Mouse (Mus musculus) gastrocnemius, postnatal 36 days (tissue): ENCODE results near the gene Ypel2. TPM values are rescaled to one million over a fixed set of nuclear protein-coding genes. Genes with fewer than 3 reads are reported as not detected.

Experiments used
- DNase-seq, 2 experiments: peaks; one replicate each; pipeline ENCODE4 v3.0.0; 2022
- intact Hi-C: fragments of 180-260 bp; cut with DNase I; formaldehyde crosslinking; loops from one replicate; pipeline ENCODE4 v1.15.1; 2025
- total RNA-seq, 2 experiments: library from RNA; stranded (reverse); gene quantifications; 2 replicates each; pipeline ENCODE4 v1.2.3; 2021

Ypel2 gene
- total RNA-seq, 2 experiments from 2014 or later, result 4.1 to 4.8 TPM

DNA sequence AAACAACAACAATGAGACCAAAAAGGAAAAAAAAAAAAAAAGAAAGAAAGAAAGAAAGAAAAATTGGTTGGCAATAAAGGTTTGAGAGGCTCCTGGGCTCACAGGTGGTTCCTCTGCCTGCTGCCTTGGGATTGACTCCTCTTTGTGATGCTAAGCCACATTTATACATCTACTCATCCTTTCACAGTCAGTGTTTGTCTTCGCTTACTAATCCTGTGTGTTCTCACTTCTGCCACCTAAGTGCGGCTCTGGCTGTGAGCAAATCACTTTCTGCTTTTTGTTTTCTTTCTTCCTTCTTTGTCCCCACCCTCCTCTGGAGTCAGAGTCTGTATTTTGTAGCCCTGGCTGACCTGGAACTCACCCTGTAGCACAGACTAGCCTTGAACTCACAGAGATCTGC lies 2.8 kb upstream of the Ypel2 start:
- intact Hi-C loops, result loop anchor here (10.0 kb wide), 1 partner anchor 101 kb away; no protein-coding TSS in a partner anchor

DNA sequence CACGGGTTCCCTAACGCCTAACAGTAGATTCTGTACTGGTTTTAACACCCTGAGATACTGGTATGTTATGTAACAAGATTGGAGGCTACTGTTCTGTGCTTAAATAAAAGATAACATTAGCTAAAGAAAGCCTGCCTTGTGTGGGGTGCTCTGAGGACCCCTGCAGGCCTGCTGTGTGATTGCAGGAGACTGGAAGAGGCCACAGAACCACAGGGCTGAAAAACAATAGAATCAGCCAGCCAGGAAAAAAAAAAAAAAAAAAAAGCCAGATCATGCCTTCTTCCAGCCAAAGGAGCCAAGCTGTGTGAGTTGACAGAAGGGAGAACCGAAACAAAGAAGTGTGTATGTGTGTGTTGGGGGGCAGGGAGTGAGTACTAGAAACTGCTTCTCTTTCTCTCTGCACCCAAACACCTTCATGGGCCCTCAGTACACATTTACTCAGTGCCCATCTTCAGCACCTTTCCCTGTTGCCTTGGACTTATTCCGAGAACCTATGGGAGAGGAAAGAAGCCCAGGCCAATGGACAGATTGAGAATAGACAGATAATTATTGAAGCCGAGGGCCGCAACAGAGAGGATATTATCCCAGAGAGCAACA lies 2.2 kb upstream of the Ypel2 start:
- intact Hi-C loops, result loop anchor here (10.0 kb wide), 1 partner anchor 101 kb away; no protein-coding TSS in a partner anchor
- DNase-seq, result peak; percentile 37 to 49

More for the DNA sequence above, 2.8 kb upstream of the Ypel2 start:
- no peak for DNase-seq

DNA sequence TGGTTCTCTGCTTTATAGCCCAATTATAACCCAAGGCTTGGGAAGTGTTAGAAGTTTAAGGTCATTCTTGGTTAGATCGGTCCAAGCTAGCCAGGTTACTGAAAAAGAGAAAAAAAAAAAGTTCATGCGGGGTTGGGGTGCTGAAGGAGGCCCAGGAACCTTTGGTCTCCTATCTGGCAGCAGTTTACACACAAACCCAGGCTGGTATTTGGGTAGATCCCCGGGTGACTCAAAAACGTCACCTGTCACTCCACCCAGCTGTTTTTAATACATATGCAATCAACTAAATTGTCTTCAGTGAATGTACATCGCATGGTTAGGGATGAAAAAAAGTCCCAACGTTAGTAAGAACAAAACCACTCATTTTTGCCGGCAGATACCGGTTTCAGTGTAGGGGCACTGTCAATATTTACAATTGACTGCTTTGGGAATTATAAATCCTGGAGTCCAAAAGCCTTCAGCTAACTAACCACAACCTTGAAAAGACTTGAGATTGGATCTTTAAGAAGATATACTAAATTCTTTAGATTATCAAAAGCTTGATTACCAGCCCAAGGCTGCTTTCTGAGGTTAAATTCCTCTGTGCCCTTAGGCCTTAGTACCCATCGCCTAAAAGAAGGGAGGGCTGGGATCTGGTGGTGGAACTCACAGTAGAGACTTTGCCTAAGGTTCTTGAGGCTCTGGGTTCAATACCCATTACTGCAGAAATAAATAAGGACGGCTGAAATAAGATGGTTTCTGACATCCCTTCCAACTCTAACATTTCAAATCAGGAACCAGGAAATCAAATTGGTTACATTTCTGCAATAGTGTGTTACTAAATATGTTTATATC lies 1.5 kb upstream of the Ypel2 start:
- DNase-seq, result no peak

DNA sequence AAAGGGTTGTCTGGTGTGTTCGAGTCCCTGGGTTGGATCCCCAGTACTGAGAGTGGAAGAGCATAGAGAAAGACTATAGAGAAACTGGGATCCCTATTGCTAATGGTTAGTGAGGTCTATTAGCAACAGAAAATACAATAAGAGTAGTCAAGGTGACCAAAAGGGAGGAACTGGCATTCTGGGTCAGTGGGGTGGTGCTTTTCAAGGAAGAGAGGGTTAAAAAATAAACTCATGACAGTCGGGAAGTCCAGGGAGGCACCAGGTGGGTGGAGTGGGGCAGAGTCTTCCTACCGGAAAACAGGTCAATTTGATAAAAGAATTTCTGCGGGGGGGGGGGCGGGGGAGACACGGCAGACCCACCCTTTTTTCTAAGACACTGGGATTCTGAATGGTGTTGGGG lies 823 bp upstream of the Ypel2 start:
- no peak for DNase-seq
- intact Hi-C loops, result loop anchor here (10.0 kb wide), 1 partner anchor 100 kb away; no protein-coding TSS in a partner anchor

More for the DNA sequence above, 1.5 kb upstream of the Ypel2 start:
- intact Hi-C loops, result loop anchor here (10.0 kb wide), 1 partner anchor 100 kb away; no protein-coding TSS in a partner anchor

DNA sequence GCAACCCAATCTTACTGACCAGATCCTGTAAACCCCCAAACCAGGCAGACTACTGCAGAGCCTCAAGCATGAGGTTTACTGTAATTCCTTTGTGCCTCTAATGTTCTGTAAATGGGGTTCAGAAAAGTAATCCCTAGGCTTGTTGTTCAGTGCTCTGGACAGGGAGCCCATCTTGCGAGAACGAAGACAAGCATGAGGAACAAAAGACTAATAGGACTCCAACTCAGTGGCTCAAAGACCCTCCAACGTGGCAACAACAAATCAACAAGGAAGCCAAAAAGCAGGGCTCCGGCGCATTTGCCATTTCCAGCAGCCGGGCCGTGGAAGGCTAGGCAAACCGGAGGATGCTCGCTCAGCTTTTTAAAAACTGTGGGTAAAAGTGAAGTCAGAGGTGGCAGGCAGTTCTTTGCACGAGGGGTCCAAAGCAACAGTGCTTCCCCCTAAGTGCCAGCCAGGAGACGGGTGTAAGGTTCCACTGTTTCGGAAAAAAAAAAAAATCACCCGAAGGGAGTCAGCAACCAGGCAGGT lies 982 bp downstream of the Ypel2 start:
- DNase-seq, result no peak
- intact Hi-C loops, result loop anchor here (10.0 kb wide), 1 partner anchor 98 kb away; no protein-coding TSS in a partner anchor

DNA sequence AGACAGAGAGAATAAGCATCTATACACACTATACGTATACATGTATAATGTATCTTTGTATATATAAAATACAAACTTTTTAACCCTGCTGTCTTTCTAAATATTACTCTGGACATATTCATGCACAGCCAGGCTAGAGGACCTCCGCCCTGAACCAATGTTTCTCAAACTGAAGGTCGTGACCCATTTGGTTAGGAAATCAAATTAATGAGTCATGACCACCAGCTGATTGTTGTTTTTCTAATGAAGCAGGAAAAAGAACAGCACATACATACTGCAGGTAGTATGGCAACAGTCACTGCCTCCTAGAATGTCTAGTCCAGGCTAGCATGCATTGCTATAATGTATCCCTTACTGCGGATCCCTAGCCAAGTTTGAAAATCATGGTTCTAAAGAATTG lies 2.3 kb downstream of the Ypel2 start:
- no peak for DNase-seq
- intact Hi-C loops, result loop anchor here (10.0 kb wide), 1 partner anchor 96 kb away; no protein-coding TSS in a partner anchor

DNA sequence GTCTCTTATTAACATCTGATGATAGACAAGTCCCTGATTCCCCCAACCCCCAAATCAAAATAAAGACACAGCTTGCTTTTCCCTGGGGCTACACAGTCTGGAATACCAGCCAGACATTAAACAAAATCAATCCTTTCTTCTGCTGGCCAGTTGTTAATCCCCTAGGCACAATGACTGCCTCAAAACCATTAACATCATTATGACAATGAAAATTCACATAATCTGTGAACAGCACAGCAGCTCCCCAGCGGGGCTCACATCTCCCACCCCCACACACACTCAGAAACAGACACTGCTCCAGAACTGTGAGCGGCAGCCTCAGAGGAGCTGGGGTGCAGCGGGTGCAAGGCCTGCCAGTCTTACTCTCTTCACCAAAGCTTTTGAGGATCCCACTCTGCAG lies 3.2 kb downstream of the Ypel2 start:
- intact Hi-C loops, result loop anchor here (10.0 kb wide), 1 partner anchor 96 kb away; no protein-coding TSS in a partner anchor

DNA sequence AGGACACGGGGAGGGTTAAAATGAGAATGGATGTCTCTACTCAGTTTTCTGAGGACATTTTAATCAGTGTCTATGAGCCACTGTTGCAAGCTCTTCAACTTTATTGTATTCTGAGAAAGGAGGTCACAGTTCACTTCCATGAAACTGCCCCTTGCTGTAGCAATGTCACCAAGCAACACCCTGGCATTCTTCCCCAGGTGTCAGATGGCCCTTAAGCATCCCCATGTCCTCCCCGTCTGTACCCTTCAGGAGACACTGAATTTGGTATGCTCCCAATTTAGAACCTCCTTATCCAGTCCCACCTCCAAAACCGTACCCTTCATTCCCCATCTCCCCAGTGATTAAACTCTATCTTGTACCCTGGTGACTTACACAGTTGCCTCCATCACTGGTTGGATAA lies 8.5 kb downstream of the Ypel2 start:
- intact Hi-C loops, result no loop called here
- no peak for DNase-seq

More for the DNA sequence above, 3.2 kb downstream of the Ypel2 start:
- DNase-seq, result no peak

DNA sequence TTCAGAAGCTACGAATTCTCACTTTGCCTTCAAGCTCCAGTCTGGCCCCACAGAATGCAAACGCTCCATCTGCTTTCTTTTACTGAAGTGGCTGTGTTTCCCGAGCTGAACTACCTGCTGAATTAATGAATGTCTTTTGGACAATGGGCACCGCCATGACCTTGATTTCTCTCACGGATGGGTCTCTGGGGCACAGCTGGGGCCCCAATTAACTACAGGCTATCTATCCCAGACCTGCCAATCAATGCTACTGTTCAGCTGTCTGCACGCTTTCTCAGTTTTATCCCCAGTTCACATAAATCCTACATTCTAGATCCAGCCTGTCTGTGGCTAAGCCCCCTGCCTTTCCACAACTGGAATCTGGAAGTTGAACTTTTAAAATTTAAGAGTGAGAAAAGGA lies 10.5 kb downstream of the Ypel2 start:
- DNase-seq, result no peak
- intact Hi-C loops, result no loop called here

DNA sequence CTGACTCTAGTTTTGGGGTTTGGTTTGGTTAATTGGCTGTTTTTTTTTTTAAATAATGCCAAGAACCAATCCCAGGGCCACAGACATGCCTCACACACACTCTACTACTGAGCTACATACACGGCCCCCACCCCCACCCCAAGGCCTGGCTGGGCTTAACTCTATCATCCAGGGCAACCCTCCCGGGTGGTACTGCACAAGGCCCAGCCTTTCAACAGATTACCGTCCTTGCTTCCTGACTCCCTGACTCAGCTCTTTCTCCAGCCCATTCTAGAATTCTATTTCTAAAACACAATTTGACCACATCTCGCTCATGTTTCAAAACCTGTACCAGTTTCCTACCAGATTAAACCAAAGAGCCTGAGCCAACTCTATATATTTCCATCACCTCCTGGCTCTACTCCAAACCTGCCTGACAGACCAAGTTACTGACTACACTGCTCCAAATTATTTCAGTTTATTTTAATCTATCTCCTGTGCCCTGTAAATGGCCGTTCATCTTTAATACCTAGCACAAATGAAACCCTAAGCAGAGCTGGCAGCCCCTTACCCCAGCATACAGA lies 12.2 kb downstream of the Ypel2 start:
- DNase-seq, result no peak
- intact Hi-C loops, result no loop called here

DNA sequence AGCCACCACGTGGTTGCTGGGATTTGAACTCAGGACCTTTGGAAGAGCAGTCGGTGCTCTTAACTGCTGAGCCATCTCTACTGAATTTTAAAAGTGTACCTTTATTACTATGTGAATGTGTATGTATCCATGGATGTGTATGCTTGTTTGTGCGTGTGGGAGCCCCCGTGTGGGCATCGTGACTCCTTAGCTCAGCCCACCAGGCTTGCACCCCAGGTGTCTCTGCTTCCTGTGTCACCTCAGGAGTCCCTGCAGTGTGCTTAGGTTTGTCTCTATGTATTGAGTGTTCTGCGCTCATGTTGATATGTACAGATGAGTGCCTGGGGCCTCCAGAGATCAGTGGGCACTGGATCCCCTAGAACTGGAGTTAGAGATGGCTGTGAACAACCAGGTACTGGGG lies 13.0 kb downstream of the Ypel2 start:
- intact Hi-C loops, result no loop called here

DNA sequence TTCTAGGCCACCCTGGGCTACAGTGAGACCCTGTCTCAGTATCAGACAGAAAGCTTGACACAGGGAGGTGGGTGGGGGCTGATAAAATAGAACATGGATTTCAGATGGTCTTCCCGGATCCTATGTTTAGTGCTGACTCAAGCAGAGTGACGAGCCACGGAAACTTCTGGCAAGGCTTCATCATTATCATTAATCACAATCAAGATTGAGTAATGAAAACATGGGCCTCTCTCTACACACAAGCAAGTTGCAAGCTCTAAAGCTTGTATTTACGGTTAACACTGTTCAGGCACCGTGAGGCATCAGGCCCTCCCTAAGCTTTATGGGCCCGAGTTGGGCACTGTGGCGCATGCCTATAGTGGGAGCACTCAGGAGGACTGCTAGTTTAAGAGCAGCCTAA lies 13.7 kb downstream of the Ypel2 start:
- intact Hi-C loops, result no loop called here
- no peak for DNase-seq

More for the DNA sequence above, 13.0 kb downstream of the Ypel2 start:
- DNase-seq, result no peak

DNA sequence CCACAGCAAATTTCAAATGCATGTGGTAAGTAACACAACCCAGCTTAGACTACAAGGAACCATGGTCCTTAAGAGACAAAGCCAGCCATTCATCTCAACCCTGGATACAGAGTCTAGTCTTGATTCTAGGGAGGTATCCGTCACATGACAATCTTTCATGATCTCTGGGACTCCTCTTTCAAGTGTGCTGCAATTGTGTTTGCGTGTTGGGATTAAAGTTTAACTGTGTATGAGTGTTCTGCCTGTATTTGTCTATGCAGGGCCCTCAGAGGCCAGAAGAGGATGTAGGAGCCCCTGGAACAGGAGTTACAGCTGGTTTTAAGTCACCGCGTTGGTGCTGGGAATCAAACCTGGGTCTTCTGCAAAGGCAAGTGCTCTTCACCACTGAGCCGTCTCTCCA lies 16.3 kb downstream of the Ypel2 start:
- intact Hi-C loops, result no loop called here
- DNase-seq, result no peak

DNA sequence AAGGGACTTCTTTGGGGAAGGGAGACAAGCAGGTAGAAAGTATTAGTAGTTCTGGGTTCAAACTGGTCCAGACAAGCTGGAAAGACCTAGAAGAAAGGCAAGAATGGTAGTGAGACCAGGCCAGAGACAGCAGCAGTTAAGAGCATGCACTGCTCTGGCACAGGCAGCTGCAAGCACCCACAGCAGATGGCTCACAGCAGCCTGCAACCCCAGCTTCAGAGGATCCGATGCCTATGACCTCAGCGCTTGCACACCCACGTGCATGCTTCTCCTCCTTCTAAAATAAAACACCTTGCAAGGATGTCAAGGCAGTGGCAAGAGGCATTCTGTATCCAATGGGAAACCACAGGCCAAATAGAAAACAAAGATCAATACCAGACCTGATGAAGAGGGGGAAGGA lies 19.1 kb downstream of the Ypel2 start:
- intact Hi-C loops, result no loop called here
- no peak for DNase-seq

DNA sequence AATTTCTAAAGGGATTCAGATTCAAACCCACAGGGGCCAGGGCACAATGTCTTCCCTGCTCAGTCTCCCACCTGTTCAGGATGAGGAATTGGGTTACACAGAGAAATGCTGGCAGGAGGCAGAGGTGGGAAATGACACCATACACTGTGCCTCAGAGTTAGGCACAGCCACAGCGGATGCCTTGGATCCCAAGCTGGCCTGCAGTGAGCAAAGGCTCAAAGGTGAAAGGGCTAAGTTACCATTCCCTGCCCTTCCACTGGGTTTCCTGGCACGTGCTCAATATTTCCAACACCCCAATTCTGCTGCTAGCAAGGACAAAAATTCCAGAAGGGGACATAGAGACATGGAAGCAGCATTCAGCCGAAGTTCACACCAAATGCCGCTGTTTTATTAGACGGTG lies 20.3 kb downstream of the Ypel2 start:
- intact Hi-C loops, result no loop called here

DNA sequence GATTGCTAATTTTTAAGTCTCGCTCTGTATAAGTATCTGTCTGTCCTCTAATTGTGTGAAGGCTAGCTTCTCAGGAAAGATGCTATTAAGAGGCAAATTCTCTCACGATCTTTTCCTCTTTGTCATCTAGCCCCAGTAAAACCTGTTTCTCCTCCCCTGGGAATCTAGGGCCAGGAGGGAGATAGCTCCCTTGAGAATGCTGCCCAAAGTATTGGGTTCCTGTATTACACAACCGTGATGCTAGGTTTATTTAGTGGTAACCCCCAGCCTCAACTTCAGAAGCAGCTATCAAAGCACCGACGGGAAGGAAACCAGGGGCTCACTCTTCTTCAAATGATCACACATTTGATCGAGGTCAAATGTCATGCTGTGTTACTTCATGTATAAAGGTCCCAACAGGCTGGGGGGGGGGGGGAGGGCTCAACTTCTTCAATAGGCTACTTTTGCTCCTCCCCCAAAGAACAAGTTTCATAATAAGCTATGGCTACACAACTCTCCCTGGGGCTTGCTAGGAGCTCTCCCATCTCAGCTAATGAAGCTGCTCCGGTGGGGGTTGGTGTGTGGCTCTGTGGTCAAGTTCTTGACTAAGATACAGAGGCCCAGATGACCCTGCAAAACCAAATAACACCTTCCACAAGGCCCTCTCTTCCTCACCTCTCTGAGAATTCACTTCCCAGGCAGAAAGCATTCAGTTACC lies 22.3 kb downstream of the Ypel2 start:
- intact Hi-C loops, result no loop called here
- no peak for DNase-seq

More for the DNA sequence above, 20.3 kb downstream of the Ypel2 start:
- DNase-seq, result no peak

DNA sequence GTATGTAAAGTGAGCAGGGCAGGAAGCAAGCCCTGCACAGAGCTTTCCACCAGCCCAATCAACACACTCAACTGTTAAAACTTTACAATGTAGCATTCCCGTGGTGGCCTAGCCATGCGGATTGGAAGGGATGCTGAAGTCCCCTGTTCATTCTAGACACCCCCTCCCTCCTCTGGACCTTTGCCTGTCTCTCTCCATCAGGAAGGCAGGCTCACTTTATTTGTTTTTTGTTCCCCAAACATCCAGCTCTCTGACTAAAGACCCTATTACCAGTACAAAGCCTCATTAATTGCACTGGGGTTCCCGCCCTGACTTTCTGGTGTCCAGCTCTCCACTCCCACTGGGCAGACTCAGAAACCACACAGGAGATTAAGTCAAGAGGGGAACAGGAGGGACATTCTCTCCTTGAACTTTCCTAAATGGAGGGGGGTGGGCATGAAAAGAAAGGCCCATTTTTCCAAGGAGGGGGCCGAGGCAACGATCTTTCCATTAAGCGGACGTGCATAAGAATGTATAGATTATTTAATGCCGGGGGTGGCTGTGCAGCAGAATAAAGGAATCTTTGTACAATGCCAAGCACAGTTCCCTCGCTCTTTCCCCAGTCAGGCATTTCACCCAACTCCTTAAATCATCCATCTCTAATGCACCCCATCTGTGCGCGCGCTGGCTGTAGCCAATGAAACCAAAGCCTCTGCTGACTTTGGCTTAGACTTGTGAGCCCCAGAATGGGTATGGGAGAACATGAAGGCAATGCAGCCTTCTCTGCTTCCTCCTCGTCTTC lies 24.3 kb downstream of the Ypel2 start:
- intact Hi-C loops, result no loop called here
- DNase-seq, result no peak

DNA sequence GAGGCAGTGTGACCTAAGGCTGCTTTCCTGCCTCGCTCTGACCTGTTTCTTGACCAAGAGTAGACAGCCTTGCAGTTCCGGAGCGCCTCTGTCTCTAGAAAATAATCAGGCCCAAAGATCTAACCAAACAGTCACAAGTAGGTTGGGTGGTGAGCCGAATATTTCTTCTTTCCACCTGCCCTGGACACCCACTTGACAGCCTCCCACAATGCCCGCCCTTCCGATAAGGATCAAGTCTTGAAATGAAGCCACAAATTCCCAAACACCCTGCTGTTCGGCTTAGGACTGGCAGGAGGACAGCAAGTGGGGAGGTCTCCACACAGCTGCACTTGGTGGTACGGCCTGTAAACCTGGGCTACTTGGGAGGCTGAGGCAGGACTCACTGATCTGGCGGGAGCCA lies 26.0 kb downstream of the Ypel2 start:
- intact Hi-C loops, result no loop called here
- DNase-seq, result no peak

DNA sequence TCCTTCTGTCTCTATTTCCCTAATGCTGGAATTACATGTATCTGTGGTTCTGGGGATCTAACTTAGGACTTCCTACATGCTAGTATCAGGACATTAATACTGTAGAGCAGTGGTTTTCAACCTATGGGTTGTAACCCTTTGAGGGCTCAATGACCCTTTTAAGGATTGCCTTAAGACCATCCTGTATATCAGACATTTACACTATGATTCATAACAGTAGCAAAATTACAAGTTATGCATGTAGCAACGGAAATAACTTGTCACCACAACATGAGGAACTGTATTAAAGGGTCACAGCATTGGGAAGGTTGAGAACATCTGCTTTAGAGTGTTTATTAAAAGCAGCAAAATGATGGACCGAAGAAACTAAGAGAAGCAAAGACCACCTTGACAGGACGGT lies 26.8 kb downstream of the Ypel2 start:
- no peak for DNase-seq
- intact Hi-C loops, result no loop called here

DNA sequence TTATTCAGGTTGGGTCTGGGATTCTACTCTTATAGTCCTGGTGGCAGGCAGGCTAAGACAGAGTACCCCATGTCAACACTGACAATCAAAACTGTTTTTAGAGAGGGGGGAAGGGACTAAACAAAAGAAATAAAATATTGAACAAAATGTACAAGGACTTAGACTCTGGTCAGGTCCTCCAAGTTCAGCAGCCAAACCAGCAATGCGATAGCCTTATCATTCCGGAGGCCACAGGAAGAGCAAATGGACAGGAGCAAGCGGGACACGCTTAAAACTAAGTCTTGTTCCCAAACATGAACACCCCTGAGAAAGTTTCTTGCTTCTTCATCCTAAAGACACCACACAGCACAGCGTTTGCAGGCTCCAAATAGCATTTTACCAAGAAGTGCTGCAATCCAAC lies 28.4 kb downstream of the Ypel2 start:
- intact Hi-C loops, result no loop called here

More for the DNA sequence above, 28.4 kb downstream of the Ypel2 start:
- DNase-seq, result no peak
